Mouse (Mus musculus): ENCODE measurements at regions not wholly inside any gene's neighbourhood (a gene's known extent, or its start where the extent isn't known, plus 50 kb on each side); places are given as distances from the start of the nearest gene placed in this dataset.
A peak's percentile ranks its signal among the peaks of the same experiment; 100 is the strongest.

DNA sequence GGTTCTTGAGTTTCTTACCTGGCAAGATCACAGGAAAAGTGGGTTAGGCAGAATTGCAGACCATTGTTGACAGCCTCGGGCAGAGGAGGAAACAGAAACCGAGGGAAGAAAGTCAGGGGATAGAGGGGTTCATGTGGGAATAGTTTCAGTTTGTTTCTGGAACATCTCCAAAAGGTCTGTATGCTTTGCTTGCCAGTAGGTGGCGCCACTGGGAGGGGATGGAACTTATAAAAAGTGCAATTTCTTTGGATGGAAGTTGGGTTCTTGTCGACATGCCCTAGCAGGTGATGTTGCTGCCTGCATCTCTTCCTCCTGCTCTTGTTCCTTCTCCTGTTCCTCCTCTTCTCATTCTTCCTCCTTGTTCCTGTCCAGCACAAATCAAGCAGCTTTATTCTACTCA, 94.3 kb upstream of the Arrdc4 start:
- no peaks in the 10 kb centered on the region for H3K36me3 ChIP-seq (ENCODE audit: control insufficient read depth, insufficient read depth, low read length)
- H3K4me3 ChIP-seq (ENCODE audit: low read length) = no peak overlapping the region
- H3K9me3 ChIP-seq (ENCODE audit: control insufficient read depth, low read length) = no peaks in the 10 kb centered on the region
- H3K4me2 ChIP-seq (ENCODE audit: low read length) = no peak overlapping the region
- WGBS = 59% methylated on average over 4 of the region's 4 CpGs
- H3K9ac ChIP-seq (ENCODE audit: low read depth, low read length) = no peak overlapping the region
- H3K27ac ChIP-seq (ENCODE audit: low read depth, low read length) = no peak overlapping the region
- no peak for ATAC-seq
- no peaks in the 10 kb centered on the region for H3K27me3 ChIP-seq (replicated peaks; ENCODE audit: control insufficient read depth, insufficient read depth, low read length)
- H3K4me1 ChIP-seq (ENCODE audit: control insufficient read depth, insufficient read depth, low read depth, low read length) = no peaks in the 10 kb centered on the region

DNA sequence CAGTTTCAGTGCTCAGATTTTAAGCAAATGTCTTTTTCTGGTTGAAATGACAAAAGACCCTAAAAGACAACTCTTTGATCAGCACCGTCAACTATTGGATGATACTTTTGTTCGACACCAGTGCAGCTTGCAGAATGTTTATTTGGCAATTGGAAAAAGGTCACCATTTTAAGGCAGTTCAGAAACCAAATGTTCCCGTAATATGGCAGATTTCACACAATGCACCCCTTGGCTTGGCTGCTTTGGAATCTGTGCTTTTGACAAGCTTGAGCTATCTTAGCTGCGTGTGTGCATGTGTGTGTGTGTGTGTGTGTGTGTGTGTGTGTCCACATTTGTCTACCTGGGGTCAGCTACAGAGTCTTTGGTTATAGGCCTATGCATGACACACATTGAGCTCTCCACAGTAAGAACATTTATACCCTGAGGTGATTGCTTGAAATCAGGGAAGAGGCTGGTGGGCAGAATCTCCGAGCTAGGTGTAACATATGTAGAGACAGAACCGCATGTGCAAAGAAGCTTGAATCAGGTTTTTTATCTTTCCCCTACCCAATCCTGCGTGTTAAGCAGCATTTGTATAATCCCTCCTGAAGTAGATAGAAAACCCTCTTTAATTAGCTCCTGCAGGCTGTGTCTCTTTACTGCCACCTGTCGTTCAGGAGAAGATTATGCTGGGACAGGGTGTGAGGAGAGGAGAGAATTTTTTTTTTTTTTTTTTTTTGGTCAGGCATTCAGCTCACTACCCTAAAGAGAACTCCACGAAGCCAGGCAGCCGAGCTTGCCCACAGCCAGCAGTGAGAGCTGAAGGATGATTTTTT, 85.1 kb upstream of the Arrdc4 start:
- no peak overlapping the region for H3K27ac ChIP-seq (ENCODE audit: low read depth, low read length)
- peak; percentile 54; the same call in 1 of the 2 replicates for ATAC-seq
- H3K4me2 ChIP-seq (ENCODE audit: low read length) = no peak overlapping the region
- no peaks in the 10 kb centered on the region for H3K27me3 ChIP-seq (replicated peaks; ENCODE audit: control insufficient read depth, insufficient read depth, low read length)
- no peaks in the 10 kb centered on the region for H3K4me1 ChIP-seq (ENCODE audit: control insufficient read depth, insufficient read depth, low read depth, low read length)
- no peaks in the 10 kb centered on the region for H3K9me3 ChIP-seq (ENCODE audit: control insufficient read depth, low read length)
- no peaks in the 10 kb centered on the region for H3K36me3 ChIP-seq (ENCODE audit: control insufficient read depth, insufficient read depth, low read length)
- H3K9ac ChIP-seq (ENCODE audit: low read depth, low read length) = no peak overlapping the region
- 46% methylated on average over 10 of the region's 10 CpGs for WGBS
- H3K4me3 ChIP-seq (ENCODE audit: low read length) = no peak overlapping the region

DNA sequence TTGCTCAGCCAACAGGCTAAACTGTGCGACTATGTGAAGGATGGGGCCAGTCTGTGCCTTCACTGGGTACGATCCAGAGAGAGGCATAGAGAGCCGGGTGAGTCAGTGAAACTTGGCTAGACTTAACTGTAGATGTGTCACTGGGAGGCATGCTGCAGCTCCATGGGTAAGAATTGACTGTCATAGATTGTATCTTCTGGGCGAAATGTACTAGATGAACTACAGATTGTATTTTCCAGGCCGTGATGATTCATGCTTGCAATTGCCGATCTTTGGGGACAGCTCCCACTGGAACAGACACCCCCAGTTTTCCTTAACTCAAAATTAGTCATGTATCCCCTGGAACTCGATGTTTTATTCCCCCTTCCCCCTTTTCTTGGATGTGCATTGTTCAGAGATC, 84.5 kb upstream of the Arrdc4 start:
- H3K4me2 ChIP-seq (ENCODE audit: low read length) = no peak overlapping the region
- no peak for ATAC-seq
- no peaks in the 10 kb centered on the region for H3K27me3 ChIP-seq (replicated peaks; ENCODE audit: control insufficient read depth, insufficient read depth, low read length)
- H3K36me3 ChIP-seq (ENCODE audit: control insufficient read depth, insufficient read depth, low read length) = no peaks in the 10 kb centered on the region
- H3K27ac ChIP-seq (ENCODE audit: low read depth, low read length) = no peak overlapping the region
- no peak overlapping the region for H3K4me3 ChIP-seq (ENCODE audit: low read length)
- no peak overlapping the region for H3K9ac ChIP-seq (ENCODE audit: low read depth, low read length)
- no peaks in the 10 kb centered on the region for H3K4me1 ChIP-seq (ENCODE audit: control insufficient read depth, insufficient read depth, low read depth, low read length)
- 88% methylated on average over 7 of the region's 7 CpGs for WGBS
- H3K9me3 ChIP-seq (ENCODE audit: control insufficient read depth, low read length) = no peaks in the 10 kb centered on the region

DNA sequence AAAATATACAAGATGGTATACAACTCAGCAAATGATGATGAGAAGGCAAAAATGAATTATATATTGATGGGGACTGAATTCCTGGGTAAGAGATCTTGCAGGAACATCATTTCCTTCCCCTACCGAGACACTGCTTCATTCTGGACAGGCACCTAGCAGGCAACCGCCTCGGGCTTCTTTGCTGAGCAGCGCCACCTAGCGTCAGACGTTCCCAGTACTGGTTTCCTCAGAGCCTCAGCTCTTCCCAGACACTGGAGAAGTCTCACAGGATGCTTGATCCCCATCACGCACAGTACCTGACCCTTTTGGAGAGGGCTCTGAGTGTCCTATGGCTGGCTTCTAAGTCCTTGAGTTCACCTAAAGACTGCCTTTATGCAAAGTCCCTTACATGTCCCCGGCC, 80.8 kb upstream of the Arrdc4 start:
- no peaks in the 10 kb centered on the region for H3K27me3 ChIP-seq (replicated peaks; ENCODE audit: control insufficient read depth, insufficient read depth, low read length)
- no peak overlapping the region for H3K4me3 ChIP-seq (ENCODE audit: low read length)
- H3K4me1 ChIP-seq (ENCODE audit: control insufficient read depth, insufficient read depth, low read depth, low read length) = no peaks in the 10 kb centered on the region
- H3K36me3 ChIP-seq (ENCODE audit: control insufficient read depth, insufficient read depth, low read length) = no peaks in the 10 kb centered on the region
- H3K4me2 ChIP-seq (ENCODE audit: low read length) = no peak overlapping the region
- ATAC-seq = peak; percentile 89
- no peak overlapping the region for H3K27ac ChIP-seq (ENCODE audit: low read depth, low read length)
- no peaks in the 10 kb centered on the region for H3K9me3 ChIP-seq (ENCODE audit: control insufficient read depth, low read length)
- WGBS = 18% methylated on average over 8 of the region's 8 CpGs
- no peak overlapping the region for H3K9ac ChIP-seq (ENCODE audit: low read depth, low read length)

DNA sequence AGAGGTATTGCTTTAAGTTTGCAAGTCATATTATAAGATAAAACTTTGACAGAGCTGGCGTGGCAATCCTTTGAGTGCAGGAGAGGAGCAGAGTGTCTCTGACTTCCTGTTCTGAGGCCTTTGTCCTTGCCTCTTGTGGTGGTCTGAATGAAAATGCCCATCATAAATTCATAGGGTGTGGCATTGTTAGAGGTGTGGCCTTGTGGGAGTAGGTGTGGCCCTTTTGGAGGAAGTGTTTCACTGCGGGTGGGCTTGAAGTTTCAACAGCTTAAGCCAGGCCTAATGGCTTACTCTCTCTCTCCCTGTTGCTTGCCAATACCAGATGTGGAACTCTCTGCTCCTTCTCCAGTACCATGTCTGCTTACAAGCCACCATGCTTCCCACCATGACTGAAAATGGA, 75.4 kb upstream of the Arrdc4 start:
- ATAC-seq = no peak
- 83% methylated on average over 2 of the region's 2 CpGs for WGBS
- H3K27ac ChIP-seq (ENCODE audit: low read depth, low read length) = no peak overlapping the region
- no peak overlapping the region for H3K4me3 ChIP-seq (ENCODE audit: low read length)
- H3K4me1 ChIP-seq (ENCODE audit: control insufficient read depth, insufficient read depth, low read depth, low read length) = no peaks in the 10 kb centered on the region
- no peaks in the 10 kb centered on the region for H3K9me3 ChIP-seq (ENCODE audit: control insufficient read depth, low read length)
- H3K27me3 ChIP-seq (replicated peaks; ENCODE audit: control insufficient read depth, insufficient read depth, low read length) = no peaks in the 10 kb centered on the region
- H3K4me2 ChIP-seq (ENCODE audit: low read length) = no peak overlapping the region
- H3K9ac ChIP-seq (ENCODE audit: low read depth, low read length) = no peak overlapping the region
- no peaks in the 10 kb centered on the region for H3K36me3 ChIP-seq (ENCODE audit: control insufficient read depth, insufficient read depth, low read length)

DNA sequence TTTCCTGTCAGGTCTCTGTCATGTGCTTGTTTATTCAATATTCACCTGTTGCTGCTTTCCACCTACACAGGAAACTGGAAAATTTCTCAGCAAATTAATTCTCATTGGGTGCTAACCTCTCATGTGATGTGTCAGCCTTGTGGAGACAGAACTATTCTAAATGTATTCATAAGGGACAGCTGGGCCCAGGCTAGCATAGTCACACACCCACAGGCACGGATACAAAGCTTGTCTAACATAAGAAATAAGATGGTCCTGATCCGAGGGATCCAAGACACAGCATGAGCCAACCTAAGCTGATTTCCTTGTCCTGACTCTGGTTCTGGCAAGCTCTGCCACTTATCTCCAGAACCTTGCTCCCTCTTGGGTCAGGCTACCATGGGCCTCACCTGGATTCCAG, 74.6 kb upstream of the Arrdc4 start:
- 89% methylated on average over 2 of the region's 2 CpGs for WGBS
- Histone ChIP-seq H3K4me3 (ENCODE audit: low read length) (no peak overlapping the region), H3K9me3 (ENCODE audit: control insufficient read depth, low read length) (no peaks in the 10 kb centered on the region), H3K36me3 (ENCODE audit: control insufficient read depth, insufficient read depth, low read length) (no peaks in the 10 kb centered on the region), H3K4me1 (ENCODE audit: control insufficient read depth, insufficient read depth, low read depth, low read length) (no peaks in the 10 kb centered on the region), H3K4me2 (ENCODE audit: low read length) (no peak overlapping the region), H3K27ac (ENCODE audit: low read depth, low read length) (no peak overlapping the region), H3K9ac (ENCODE audit: low read depth, low read length) (no peak overlapping the region), H3K27me3 (replicated peaks; ENCODE audit: control insufficient read depth, insufficient read depth, low read length) (no peaks in the 10 kb centered on the region)
- no peak for ATAC-seq

DNA sequence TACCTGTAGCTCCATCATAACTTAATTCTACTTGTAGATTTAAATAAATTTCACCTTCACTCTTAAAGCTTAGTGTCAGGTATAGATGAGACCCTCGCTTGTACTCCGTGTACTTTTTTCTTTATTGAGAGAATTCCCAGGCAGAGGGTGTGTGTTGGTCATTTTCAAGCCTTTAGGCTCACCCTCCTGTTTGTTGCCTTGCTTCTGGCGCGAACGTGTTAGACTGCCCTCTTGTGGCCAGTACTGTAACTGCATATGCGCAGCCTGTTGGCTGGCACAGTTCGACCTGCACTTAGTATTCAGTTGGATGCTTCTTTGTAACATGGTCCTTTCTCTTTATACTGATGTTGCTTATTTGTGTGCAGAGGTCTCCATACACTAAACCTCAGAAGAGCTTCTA, 74.1 kb upstream of the Arrdc4 start:
- no peak overlapping the region for H3K4me2 ChIP-seq (ENCODE audit: low read length)
- H3K36me3 ChIP-seq (ENCODE audit: control insufficient read depth, insufficient read depth, low read length) = no peaks in the 10 kb centered on the region
- no peaks in the 10 kb centered on the region for H3K9me3 ChIP-seq (ENCODE audit: control insufficient read depth, low read length)
- no peak overlapping the region for H3K27ac ChIP-seq (ENCODE audit: low read depth, low read length)
- 4% methylated on average over 7 of the region's 7 CpGs for WGBS
- H3K9ac ChIP-seq (ENCODE audit: low read depth, low read length) = no peak overlapping the region
- no peaks in the 10 kb centered on the region for H3K4me1 ChIP-seq (ENCODE audit: control insufficient read depth, insufficient read depth, low read depth, low read length)
- H3K4me3 ChIP-seq (ENCODE audit: low read length) = no peak overlapping the region
- H3K27me3 ChIP-seq (replicated peaks; ENCODE audit: control insufficient read depth, insufficient read depth, low read length) = no peaks in the 10 kb centered on the region
- ATAC-seq = peak; percentile 45

DNA sequence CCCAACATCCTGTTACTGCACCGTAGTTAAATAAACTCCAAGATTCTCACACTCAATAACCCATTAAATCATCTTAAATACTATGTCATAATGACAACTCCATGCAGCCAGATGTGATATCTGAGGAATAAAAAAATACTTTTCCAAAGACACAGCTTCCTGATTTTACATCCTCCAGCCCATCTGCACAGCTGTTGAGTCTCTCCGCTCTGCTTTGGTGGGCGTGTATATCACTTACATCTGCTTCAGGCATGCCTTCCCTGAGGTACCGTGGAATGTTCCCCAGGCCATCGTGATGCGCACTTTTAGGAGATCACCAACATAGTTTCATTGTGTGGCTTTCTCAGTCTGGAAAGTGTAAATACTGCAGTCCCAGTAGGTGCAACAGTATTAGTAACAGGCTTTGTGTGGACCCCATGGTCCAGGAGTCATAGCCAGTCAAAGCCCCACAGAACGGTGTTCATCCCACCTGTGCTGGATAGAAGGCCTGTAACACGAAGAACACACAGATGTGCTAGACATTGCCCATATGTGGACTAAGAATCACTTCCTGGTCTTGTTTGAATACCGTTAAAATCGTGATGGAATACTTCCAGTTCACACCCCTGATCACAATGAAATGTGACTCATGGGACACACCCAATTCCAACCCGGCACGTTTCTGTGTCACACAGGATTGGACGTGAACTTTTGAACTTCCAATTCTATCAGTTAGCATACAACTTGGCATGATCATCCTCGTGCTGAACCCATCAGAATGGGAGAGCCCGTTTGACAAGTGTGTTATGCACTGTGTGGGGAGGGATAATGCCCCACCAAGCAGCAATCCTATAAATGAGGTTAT, 66.0 kb upstream of the Arrdc4 start:
- H3K4me3 ChIP-seq (ENCODE audit: low read length) = no peak overlapping the region
- H3K9me3 ChIP-seq (ENCODE audit: control insufficient read depth, low read length) = no peaks in the 10 kb centered on the region
- H3K9ac ChIP-seq (ENCODE audit: low read depth, low read length) = no peak overlapping the region
- H3K27me3 ChIP-seq (replicated peaks; ENCODE audit: control insufficient read depth, insufficient read depth, low read length) = no peaks in the 10 kb centered on the region
- no peaks in the 10 kb centered on the region for H3K36me3 ChIP-seq (ENCODE audit: control insufficient read depth, insufficient read depth, low read length)
- H3K4me2 ChIP-seq (ENCODE audit: low read length) = no peak overlapping the region
- no peak overlapping the region for H3K27ac ChIP-seq (ENCODE audit: low read depth, low read length)
- no peak for ATAC-seq
- WGBS = 86% methylated on average over 15 of the region's 15 CpGs
- H3K4me1 ChIP-seq (ENCODE audit: control insufficient read depth, insufficient read depth, low read depth, low read length) = no peaks in the 10 kb centered on the region

DNA sequence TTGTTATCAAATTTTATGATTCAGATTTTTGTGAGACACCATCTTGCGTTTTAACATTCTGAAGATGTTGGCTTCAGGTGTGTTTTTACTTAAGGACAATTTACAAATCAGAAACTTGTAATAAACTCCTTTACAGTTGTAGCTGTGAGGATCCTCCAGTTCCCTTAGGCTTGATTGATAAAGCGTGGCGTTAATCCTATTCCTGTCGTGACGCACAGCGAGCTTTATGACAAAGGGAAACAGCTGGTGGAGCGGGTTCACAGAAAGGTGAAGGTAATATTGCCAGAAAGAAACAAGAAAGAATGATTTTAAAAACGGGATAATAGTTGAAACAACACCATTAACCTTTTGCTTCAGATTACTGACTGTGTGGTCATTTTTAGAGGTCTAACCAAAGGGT, 60.7 kb upstream of the Arrdc4 start:
- WGBS = 55% methylated on average over 8 of the region's 8 CpGs
- Histone ChIP-seq H3K27ac (ENCODE audit: low read depth, low read length) (no peak overlapping the region), H3K4me1 (ENCODE audit: control insufficient read depth, insufficient read depth, low read depth, low read length) (no peaks in the 10 kb centered on the region), H3K36me3 (ENCODE audit: control insufficient read depth, insufficient read depth, low read length) (no peaks in the 10 kb centered on the region), H3K27me3 (replicated peaks; ENCODE audit: control insufficient read depth, insufficient read depth, low read length) (no peaks in the 10 kb centered on the region), H3K9me3 (ENCODE audit: control insufficient read depth, low read length) (no peaks in the 10 kb centered on the region), H3K9ac (ENCODE audit: low read depth, low read length) (no peak overlapping the region), H3K4me2 (ENCODE audit: low read length) (no peak overlapping the region), H3K4me3 (ENCODE audit: low read length) (no peak overlapping the region)
- no peak for ATAC-seq
